Mouse (Mus musculus) brain, embryonic 14.5 days (tissue): Measurements from ENCODE around the gene Trmt112.

ENCODE experiments used
- CTCF ChIP-seq: fragments of 200-500 bp; IDR thresholded peaks from 2 replicates; pipeline ENCODE4 v1.5.1; 2012; ENCODE audit warnings: inconsistent platforms, mild to moderate bottlenecking, moderate library complexity, borderline replicate concordance; ENCODE audit not compliant: insufficient read depth, insufficient read length; ENCODE audit errors: extremely low read depth
- POLR2A ChIP-seq: fragments of 200-500 bp; IDR thresholded peaks from 2 replicates; pipeline ENCODE4 v1.6.1; 2012; ENCODE audit warnings: mild to moderate bottlenecking, inconsistent platforms, borderline replicate concordance; ENCODE audit not compliant: poor library complexity, insufficient read depth, insufficient read length, severe bottlenecking; ENCODE audit errors: extremely low read depth

- TF ChIP-seq CTCF (no peak), POLR2A (no peak)
Observed at GRCm38 (mm10) chr19:6911101-6912074, 1.9 kb downstream of the Trmt112 start.
